Mouse (Mus musculus): ENCODE data around the gene Olfr1474.
"Not testable (repeated sequence)": the region's sequence is repeated elsewhere in the genome, so short reads cannot be mapped to it uniquely, and the experiment has no call there.

Olfr1474 gene

GRCm38 (mm10) chr19:13469265-13469664, at the start of gene Olfr1474:
Gene Olfr1474 (plus strand): TSS chr19:13469565.
- not testable (repeated sequence) for DNase-seq (ENCODE audit: low spot score)

- DNase-seq (ENCODE audit: low spot score), result not testable (repeated sequence)
Measured at GRCm38 (mm10) chr19:13443109-13443508, 26.3 kb upstream of the Olfr1474 start, which contains the start of gene Olfr1471. Gene Olfr1471 (plus strand): TSS chr19:13443409.

GRCm38 (mm10) chr19:13455986-13456385, 13.4 kb upstream of the Olfr1474 start, which contains the start of gene Olfr1472:
Gene Olfr1472 (minus strand): TSS chr19:13456086.
- no peak for DNase-seq (ENCODE audit: low spot score)

GRCm38 (mm10) chr19:13480096-13480495, 10.7 kb downstream of the Olfr1474 start, which contains the start of gene Olfr1475:
Gene Olfr1475 (minus strand): TSS chr19:13480196.
- no peak for DNase-seq (ENCODE audit: low spot score)

GRCm38 (mm10) chr19:13500246-13500645, 30.9 kb downstream of the Olfr1474 start, which contains the start of gene Olfr1477:
Gene Olfr1477 (plus strand): TSS chr19:13500546.
- no peak for DNase-seq (ENCODE audit: low spot score)
